Mouse (Mus musculus): ENCODE measurements at regions not wholly inside any gene's neighbourhood (a gene's known extent, or its start where the extent isn't known, plus 50 kb on each side); places are given as distances from the start of the nearest gene placed in this dataset.

GRCm38 (mm10) chr2:123532946-123533791, 556.6 kb upstream of the Sema6d start:
- no peaks in the 10 kb centered on the region for H3K27me3 ChIP-seq (replicated peaks; ENCODE audit: control insufficient read depth, insufficient read depth, low read length)
- no peaks in the 10 kb centered on the region for H3K9me3 ChIP-seq (ENCODE audit: control insufficient read depth)
- no peak overlapping the region for H3K27ac ChIP-seq (ENCODE audit: low read depth, low read length)
- no peak overlapping the region for H3K4me3 ChIP-seq (ENCODE audit: low read depth, low read length)
- no peak overlapping the region for H3K9ac ChIP-seq (ENCODE audit: low read depth, low read length)
- 82% methylated on average over 9 of the region's 9 CpGs for WGBS
- H3K36me3 ChIP-seq (ENCODE audit: control insufficient read depth, insufficient read depth), result no peaks in the 10 kb centered on the region
- H3K4me2 ChIP-seq (replicated peaks; ENCODE audit: low read depth), result no peak overlapping the region
- H3K4me1 ChIP-seq (replicated peaks; ENCODE audit: control insufficient read depth, insufficient read depth, low read length), result no peaks in the 10 kb centered on the region
- ATAC-seq, result no peak
- no peak for TF ChIP-seq CTCF (IDR thresholded peaks at IDR 0.05; ENCODE audit: low read depth)

GRCm38 (mm10) chr2:123551249-123551850, 538.4 kb upstream of the Sema6d start:
- H3K4me1 ChIP-seq (replicated peaks; ENCODE audit: control insufficient read depth, insufficient read depth, low read length), result no peaks in the 10 kb centered on the region
- no peak overlapping the region for H3K27ac ChIP-seq (ENCODE audit: low read depth, low read length)
- H3K27me3 ChIP-seq (replicated peaks; ENCODE audit: control insufficient read depth, insufficient read depth, low read length), result no peaks in the 10 kb centered on the region
- no peak for TF ChIP-seq CTCF (IDR thresholded peaks at IDR 0.05; ENCODE audit: low read depth)
- H3K9me3 ChIP-seq (ENCODE audit: control insufficient read depth), result no peaks in the 10 kb centered on the region
- 34% methylated on average over 1 of the region's 1 CpGs for WGBS
- H3K4me2 ChIP-seq (replicated peaks; ENCODE audit: low read depth), result no peak overlapping the region
- no peaks in the 10 kb centered on the region for H3K36me3 ChIP-seq (ENCODE audit: control insufficient read depth, insufficient read depth)
- ATAC-seq, result no peak
- no peak overlapping the region for H3K4me3 ChIP-seq (ENCODE audit: low read depth, low read length)
- no peak overlapping the region for H3K9ac ChIP-seq (ENCODE audit: low read depth, low read length)

- no peaks in the 10 kb centered on the region for H3K9me3 ChIP-seq (ENCODE audit: control insufficient read depth)
- no peaks in the 10 kb centered on the region for H3K4me1 ChIP-seq (replicated peaks; ENCODE audit: control insufficient read depth, insufficient read depth, low read length)
- H3K9ac ChIP-seq (ENCODE audit: low read depth, low read length), result no peak overlapping the region
- H3K27me3 ChIP-seq (replicated peaks; ENCODE audit: control insufficient read depth, insufficient read depth, low read length), result no peaks in the 10 kb centered on the region
- no peak overlapping the region for H3K27ac ChIP-seq (ENCODE audit: low read depth, low read length)
- TF ChIP-seq CTCF (IDR thresholded peaks at IDR 0.05; ENCODE audit: low read depth), result no peak
- H3K36me3 ChIP-seq (ENCODE audit: control insufficient read depth, insufficient read depth), result no peaks in the 10 kb centered on the region
- no peak overlapping the region for H3K4me3 ChIP-seq (ENCODE audit: low read depth, low read length)
- H3K4me2 ChIP-seq (replicated peaks; ENCODE audit: low read depth), result no peak overlapping the region
- no peak for ATAC-seq
These were observed 531.6 kb upstream of the Sema6d start for GRCm38 (mm10) chr2:123558123-123558650.

All from intestine, postnatal 0 days (tissue).